13 mouse cellular contexts compared by ENCODE assay signal in genomic region chrX:152643679-152644638, GRCm38 (mm10).
DNase-seq lines count a peak whose midpoint lies in the region; ATAC-seq and TF ChIP-seq lines count a peak whose summit lies in the region.
"Had no signal": no experiment of that assay in that cellular context is flagged by ENCODE, and none has a peak within 500 bp of the region (broad histone marks: within the 10 kb centered on the region; RNA-seq: fewer than 3 reads in every experiment).

No protein-coding gene starts in this region.

- 32% methylated on average over 11 of the region's 11 CpGs for WGBS in forebrain, embryonic 11.5 days
- WGBS in hindbrain, postnatal 0 days = 35% methylated on average over 11 of the region's 11 CpGs
- 28% methylated on average over 11 of the region's 11 CpGs for WGBS in neural tube, embryonic 13.5 days
- WGBS in heart, embryonic 12.5 days = 61% methylated on average over 11 of the region's 11 CpGs
- 57% methylated on average over 11 of the region's 11 CpGs for WGBS in kidney, adult 2 months

- in situ Hi-C loops in ES-E14 (cut with MboI; ENCODE audit: low sequenced_read_pairs in 2 of 2, unreplicated experiment in 2 of 2) = no loop called here

- peak overlapping the region; percentile 74 for H3K27ac ChIP-seq in ES-E14 (ENCODE audit: insufficient read depth, low read depth, low read length, poor library complexity, severe bottlenecking)
- 0 out of 2 replicates have a peak overlapping the region, but pooled peaks have one; percentile 18 for H3K27ac ChIP-seq in forebrain, embryonic 11.5 days (ENCODE audit: low read depth, low read length)
- H3K27ac ChIP-seq in hindbrain, postnatal 0 days = peak overlapping the region; percentile 75
- peak overlapping the region; percentile 82 for H3K27ac ChIP-seq in neural tube, embryonic 13.5 days (replicated peaks)
- H3K27ac ChIP-seq in heart, embryonic 12.5 days (ENCODE audit: poor library complexity, severe bottlenecking) = no peak overlapping the region
- no peak overlapping the region for H3K27ac ChIP-seq in kidney, adult 2 months (ENCODE audit: insufficient read depth, low read depth, low read length)
- H3K27ac ChIP-seq: embryonic facial prominence, embryonic 15.5 days; kidney, postnatal 0 days; liver, embryonic 12.5 days had no signal

- peak overlapping the region; percentile 6; the same call in 1 of the 2 replicates for H3K4me2 ChIP-seq in forebrain, embryonic 11.5 days (ENCODE audit: low read depth, low read length, severe bottlenecking)
- peak overlapping the region; percentile 40 for H3K4me2 ChIP-seq in hindbrain, postnatal 0 days (ENCODE audit: low read depth, low read length)
- peak overlapping the region; percentile 46 for H3K4me2 ChIP-seq in neural tube, embryonic 13.5 days
- no peak overlapping the region for H3K4me2 ChIP-seq in heart, embryonic 12.5 days
- H3K4me2 ChIP-seq: embryonic facial prominence, embryonic 15.5 days; liver, embryonic 12.5 days had no signal

- peaks cover 2 to 6% of the 10 kb centered on the region in 2 experiments; a peak in 1 of 4 replicates for H3K4me1 ChIP-seq in ES-E14 (ENCODE audit: control insufficient read depth in 2 of 2, insufficient read depth in 2 of 2, low read length in 2 of 2, poor library complexity in 1 of 2)
- H3K4me1 ChIP-seq in forebrain, embryonic 11.5 days (replicated peaks; ENCODE audit: control insufficient read depth, insufficient read depth, low read length) = peaks cover 3% of the 10 kb centered on the region; the same call in 1 of the 2 replicates
- no peaks in the 10 kb centered on the region for H3K4me1 ChIP-seq in hindbrain, postnatal 0 days (ENCODE audit: insufficient read depth, low read length)
- H3K4me1 ChIP-seq in neural tube, embryonic 13.5 days (replicated peaks) = 0 out of 2 replicates have a peak, but pooled peaks cover 3% of the 10 kb centered on the region
- no peaks in the 10 kb centered on the region for H3K4me1 ChIP-seq in heart, embryonic 12.5 days (replicated peaks)
- H3K4me1 ChIP-seq in kidney, adult 2 months (ENCODE audit: control insufficient read depth, insufficient read depth, low read length) = no peaks in the 10 kb centered on the region
- H3K4me1 ChIP-seq: embryonic facial prominence, embryonic 15.5 days; liver, embryonic 12.5 days had no signal

- H3K9me3 ChIP-seq in ES-E14 (ENCODE audit: control insufficient read depth, insufficient read depth, low read depth, low read length) = no peaks in the 10 kb centered on the region
- H3K9me3 ChIP-seq in forebrain, embryonic 11.5 days (ENCODE audit: control insufficient read depth, low read length) = no peaks in the 10 kb centered on the region
- no peaks in the 10 kb centered on the region for H3K9me3 ChIP-seq in hindbrain, postnatal 0 days (ENCODE audit: low read length)
- H3K9me3 ChIP-seq in neural tube, embryonic 13.5 days = no peaks in the 10 kb centered on the region
- no peaks in the 10 kb centered on the region for H3K9me3 ChIP-seq in heart, embryonic 12.5 days (replicated peaks)
- H3K9me3 ChIP-seq: embryonic facial prominence, embryonic 15.5 days; liver, embryonic 12.5 days had no signal

- no peak for TF ChIP-seq POLR2A in kidney, adult 2 months (IDR thresholded peaks at IDR 0.05; ENCODE audit: low read depth, low read length)

- ATAC-seq in forebrain, embryonic 11.5 days (replicated peaks; ENCODE audit: low FRiP score) = no peak
- ATAC-seq in hindbrain, postnatal 0 days = peak; percentile 72
- ATAC-seq in neural tube, embryonic 13.5 days (ENCODE audit: low read depth) = peak; percentile 77
- no peak for ATAC-seq in heart, embryonic 12.5 days (ENCODE audit: insufficient number of reproducible peaks, low FRiP score)
- ATAC-seq: liver, embryonic 12.5 days had no signal

- peaks cover 10% of the 10 kb centered on the region; the same call in 1 of the 2 replicates for H3K27me3 ChIP-seq in forebrain, embryonic 11.5 days (ENCODE audit: control insufficient read depth, insufficient read depth, low read length)
- H3K27me3 ChIP-seq in hindbrain, postnatal 0 days (ENCODE audit: insufficient read depth, low read length) = no peaks in the 10 kb centered on the region; the same call in 1 of the 2 replicates
- H3K27me3 ChIP-seq in neural tube, embryonic 13.5 days = peaks cover 32% of the 10 kb centered on the region
- no peaks in the 10 kb centered on the region for H3K27me3 ChIP-seq in heart, embryonic 12.5 days (replicated peaks)
- no peaks in the 10 kb centered on the region for H3K27me3 ChIP-seq in kidney, adult 2 months (replicated peaks; ENCODE audit: control insufficient read depth, insufficient read depth, low read length)
- H3K27me3 ChIP-seq: embryonic facial prominence, embryonic 15.5 days; liver, embryonic 12.5 days had no signal

- peak overlapping the region in 1 of 2 experiments; percentile 30; a peak in 1 of 4 replicates for H3K4me3 ChIP-seq in ES-E14 (ENCODE audit: insufficient read depth in 1 of 2, low read depth in 1 of 2, low read length in 2 of 2, poor library complexity in 1 of 2, severe bottlenecking in 1 of 2)
- H3K4me3 ChIP-seq in forebrain, embryonic 11.5 days (ENCODE audit: low read depth, low read length) = 0 out of 2 replicates have a peak overlapping the region, but pooled peaks have one; percentile 1
- peak overlapping the region; percentile 35 for H3K4me3 ChIP-seq in hindbrain, postnatal 0 days (ENCODE audit: low read length)
- peak overlapping the region; percentile 41 for H3K4me3 ChIP-seq in neural tube, embryonic 13.5 days
- H3K4me3 ChIP-seq in heart, embryonic 12.5 days = no peak overlapping the region
- H3K4me3 ChIP-seq in kidney, adult 2 months (ENCODE audit: insufficient read depth, low read depth, low read length) = no peak overlapping the region
- H3K4me3 ChIP-seq: embryonic facial prominence, embryonic 15.5 days; liver, embryonic 12.5 days; myocyte had no signal

- H3K9ac ChIP-seq in ES-E14 (ENCODE audit: insufficient read depth, low read depth, low read length, poor library complexity, severe bottlenecking) = no peak overlapping the region
- 0 out of 2 replicates have a peak overlapping the region, but pooled peaks have one; percentile 16 for H3K9ac ChIP-seq in forebrain, embryonic 11.5 days (ENCODE audit: low read length)
- peak overlapping the region; percentile 43 for H3K9ac ChIP-seq in hindbrain, postnatal 0 days (replicated peaks; ENCODE audit: low read length)
- peak overlapping the region; percentile 70 for H3K9ac ChIP-seq in neural tube, embryonic 13.5 days
- no peak overlapping the region for H3K9ac ChIP-seq in heart, embryonic 12.5 days
- H3K9ac ChIP-seq: embryonic facial prominence, embryonic 15.5 days; liver, embryonic 12.5 days had no signal

- TF ChIP-seq CTCF in hindbrain, postnatal 0 days (IDR thresholded peaks at IDR 0.05; ENCODE audit: low read depth) = no peak
- TF ChIP-seq CTCF in kidney, adult 2 months (conservative IDR thresholded peaks at IDR 0.05; ENCODE audit: insufficient read depth, insufficient read length, low read depth, low read length) = no peak

- H3K36me3 ChIP-seq in ES-E14 (ENCODE audit: control insufficient read depth, insufficient read depth, low read length, poor library complexity, severe bottlenecking) = no peaks in the 10 kb centered on the region
- no peaks in the 10 kb centered on the region for H3K36me3 ChIP-seq in forebrain, embryonic 11.5 days (ENCODE audit: control insufficient read depth, insufficient read depth, low read length)
- H3K36me3 ChIP-seq in hindbrain, postnatal 0 days (ENCODE audit: insufficient read depth, low read length) = no peaks in the 10 kb centered on the region
- no peaks in the 10 kb centered on the region for H3K36me3 ChIP-seq in neural tube, embryonic 13.5 days
- H3K36me3 ChIP-seq in heart, embryonic 12.5 days = no peaks in the 10 kb centered on the region
- H3K36me3 ChIP-seq in kidney, adult 2 months (ENCODE audit: control insufficient read depth, insufficient read depth, low read length) = no peaks in the 10 kb centered on the region
- H3K36me3 ChIP-seq: embryonic facial prominence, embryonic 15.5 days; liver, embryonic 12.5 days had no signal

- DNase-seq in ES-E14 (ENCODE audit: low read depth, low spot score) = no peak
- DNase-seq in forebrain, embryonic 11.5 days (ENCODE audit: low spot score) = peak; percentile 50
- DNase-seq in hindbrain, postnatal 0 days (ENCODE audit: low spot score) = peak; percentile 35
- DNase-seq in ovary, postnatal 36 days (ENCODE audit: low spot score) = no peak
- DNase-seq in gastrocnemius, postnatal 4 days (ENCODE audit: low spot score in 2 of 2) = no peak
- DNase-seq in kidney, adult 2 months = no peak
- DNase-seq: adrenal gland, postnatal 36 days had no signal

TF ChIP-seq in ES-E14, 5 proteins besides CTCF, POLR2A, EP300 and RAD21:
- TF ChIP-seq CHD2 (IDR thresholded peaks at IDR 0.05; ENCODE audit: low read depth, low read length) = no peak
- TF ChIP-seq ZNF384 (IDR thresholded peaks at IDR 0.05; ENCODE audit: low read depth, low read length) = no peak
- TF ChIP-seq ZC3H11A (IDR thresholded peaks at IDR 0.05; ENCODE audit: borderline replicate concordance, low read depth, low read length) = no peak
- TF ChIP-seq MAFK (IDR thresholded peaks at IDR 0.05; ENCODE audit: insufficient read depth, low read depth, low read length) = no peak
- TF ChIP-seq HCFC1 (IDR thresholded peaks at IDR 0.05; ENCODE audit: borderline replicate concordance, insufficient read depth, low read length) = no peak

Comparison
In these comparisons a context has a peak if more than half of its experiments do, and no peak if none do; other contexts are left out.
1. DNase-seq: peak in forebrain, embryonic 11.5 days (single experiment) and hindbrain, postnatal 0 days (single experiment); none in ES-E14 (single experiment), ovary, postnatal 36 days (single experiment), gastrocnemius, postnatal 4 days (0 of 2) and kidney, adult 2 months (single experiment).
2. H3K27ac ChIP-seq: peak in ES-E14 (single experiment), forebrain, embryonic 11.5 days (single experiment), hindbrain, postnatal 0 days (single experiment) and neural tube, embryonic 13.5 days (single experiment); none in heart, embryonic 12.5 days (single experiment) and kidney, adult 2 months (single experiment).
3. H3K4me3 ChIP-seq: peak in forebrain, embryonic 11.5 days (single experiment), hindbrain, postnatal 0 days (single experiment) and neural tube, embryonic 13.5 days (single experiment); none in heart, embryonic 12.5 days (single experiment) and kidney, adult 2 months (single experiment).
4. H3K9ac ChIP-seq: peak in forebrain, embryonic 11.5 days (single experiment), hindbrain, postnatal 0 days (single experiment) and neural tube, embryonic 13.5 days (single experiment); none in ES-E14 (single experiment) and heart, embryonic 12.5 days (single experiment).
5. ATAC-seq: peak in hindbrain, postnatal 0 days (single experiment) and neural tube, embryonic 13.5 days (single experiment); none in forebrain, embryonic 11.5 days (single experiment) and heart, embryonic 12.5 days (single experiment).